9 mouse cellular contexts compared by ENCODE assay signal in genomic region chr3:37271209-37271608, GRCm38 (mm10). TPM values are rescaled to one million over a fixed set of nuclear protein-coding genes. Genes with fewer than 3 reads are reported as not detected.
A peak's percentile ranks its signal among the peaks of the same experiment; 100 is the strongest.
DNase-seq lines count a peak whose midpoint lies in the region.
"Had no signal": no experiment of that assay in that cellular context is flagged by ENCODE, and none has a peak within 500 bp of the region (broad histone marks: within the 10 kb centered on the region; RNA-seq: fewer than 3 reads in every experiment).

No protein-coding gene starts in this region.

- H3K4me1 ChIP-seq in embryonic facial prominence, embryonic 10.5 days, result no peaks in the 10 kb centered on the region
- H3K4me1 ChIP-seq in limb, embryonic 10.5 days, result no peaks in the 10 kb centered on the region

- 9% methylated on average over 1 of the region's 1 CpGs for WGBS in embryonic facial prominence, embryonic 10.5 days
- WGBS in limb, embryonic 10.5 days, result 5% methylated on average over 1 of the region's 1 CpGs

- no peak overlapping the region for H3K27ac ChIP-seq in embryonic facial prominence, embryonic 10.5 days (replicated peaks)
- H3K27ac ChIP-seq in limb, embryonic 10.5 days, result no peak overlapping the region
- H3K27ac ChIP-seq: liver, embryonic 15.5 days had no signal

- no peak overlapping the region for H3K4me3 ChIP-seq in embryonic facial prominence, embryonic 10.5 days
- H3K4me3 ChIP-seq in limb, embryonic 10.5 days, result no peak overlapping the region
- H3K4me3 ChIP-seq: liver, embryonic 15.5 days had no signal

- DNase-seq in adrenal gland, adult 18-20 months (ENCODE audit: low spot score in 2 of 2), result peak; percentile 31 to 42
- DNase-seq in adrenal gland, postnatal 4 days (ENCODE audit: low spot score in 2 of 2), result no peak
- peak; percentile 53 for DNase-seq in urinary bladder, postnatal 14 days (ENCODE audit: low spot score)
- no peak for DNase-seq in urinary bladder, postnatal 4 days (ENCODE audit: low spot score in 2 of 2)
- DNase-seq in embryonic facial prominence, embryonic 10.5 days (ENCODE audit: low spot score), result peak; percentile 51
- DNase-seq in hindlimb bud, embryonic 11.5 days (ENCODE audit: extremely low spot score, low read depth, low spot score), result peak; percentile 22
- DNase-seq in limb, embryonic 10.5 days (ENCODE audit: low spot score), result peak; percentile 50
- peak; percentile 67 for DNase-seq in right cerebral cortex, adult 18-20 months

- no peaks in the 10 kb centered on the region for H3K9me3 ChIP-seq in embryonic facial prominence, embryonic 10.5 days
- H3K9me3 ChIP-seq in limb, embryonic 10.5 days (replicated peaks), result no peaks in the 10 kb centered on the region
- H3K9me3 ChIP-seq: liver, embryonic 15.5 days had no signal

- no peaks in the 10 kb centered on the region for H3K36me3 ChIP-seq in embryonic facial prominence, embryonic 10.5 days (replicated peaks)
- no peaks in the 10 kb centered on the region for H3K36me3 ChIP-seq in limb, embryonic 10.5 days
- H3K36me3 ChIP-seq: liver, embryonic 15.5 days had no signal

- H3K27me3 ChIP-seq in embryonic facial prominence, embryonic 10.5 days (replicated peaks; ENCODE audit: low read depth, poor library complexity, severe bottlenecking), result no peaks in the 10 kb centered on the region
- no peaks in the 10 kb centered on the region for H3K27me3 ChIP-seq in limb, embryonic 10.5 days (ENCODE audit: low read depth, poor library complexity, severe bottlenecking)

RNA-seq across cellular contexts. Expression of gene Il21, which starts 38.8 kb away (rescaled TPM):
- not detected for total RNA-seq in adrenal gland, adult 18-20 months (2021)
- not detected for total RNA-seq in adrenal gland, postnatal 4 days (2021)
- polyA plus RNA-seq in embryonic facial prominence, embryonic 10.5 days (2016; fragmentation: Nextera tagmentation; extraction: Ambion mirVana), result 0.05 TPM in 1 of 2 replicates, not detected in the other
- polyA plus RNA-seq in limb, embryonic 10.5 days (2016; fragmentation: Nextera tagmentation; extraction: Ambion mirVana), result not detected in 2 replicates
- polyA plus RNA-seq: liver, embryonic 15.5 days had no signal

RNA-seq across cellular contexts. Expression of gene Bbs12, which starts 41.1 kb away (rescaled TPM):
- total RNA-seq in adrenal gland, adult 18-20 months (2021), result 1 to 10 TPM; 4.5 to 4.6 TPM
- 1 to 10 TPM; 6.0 TPM for total RNA-seq in adrenal gland, postnatal 4 days (2021)
- 8.6 and 8.7 TPM in 2 replicates for polyA plus RNA-seq in embryonic facial prominence, embryonic 10.5 days (2016; fragmentation: Nextera tagmentation; extraction: Ambion mirVana)
- polyA plus RNA-seq in limb, embryonic 10.5 days (2016; fragmentation: Nextera tagmentation; extraction: Ambion mirVana), result 9.4 and 9.6 TPM in 2 replicates

RNA-seq across cellular contexts. Expression of gene Cetn4, which starts 41.3 kb away (rescaled TPM):
- total RNA-seq in adrenal gland, adult 18-20 months (2021), result 1 to 10 TPM; 3.5 to 6.7 TPM
- total RNA-seq in adrenal gland, postnatal 4 days (2021), result 1 to 10 TPM; 4.4 to 5.3 TPM
- 1.4 and 2.4 TPM in 2 replicates for polyA plus RNA-seq in embryonic facial prominence, embryonic 10.5 days (2016; fragmentation: Nextera tagmentation; extraction: Ambion mirVana)
- 1.6 and 3.2 TPM in 2 replicates for polyA plus RNA-seq in limb, embryonic 10.5 days (2016; fragmentation: Nextera tagmentation; extraction: Ambion mirVana)

Comparison
In these comparisons a context has a peak if more than half of its experiments do, and no peak if none do; other contexts are left out.
1. DNase-seq: peak in adrenal gland, adult 18-20 months (2 of 2), urinary bladder, postnatal 14 days (single experiment), embryonic facial prominence, embryonic 10.5 days (single experiment), hindlimb bud, embryonic 11.5 days (single experiment), limb, embryonic 10.5 days (single experiment) and right cerebral cortex, adult 18-20 months (single experiment); none in adrenal gland, postnatal 4 days (0 of 2) and urinary bladder, postnatal 4 days (0 of 2).